Mouse (Mus musculus) bone marrow macrophage, adult 2 months (primary cell): ENCODE measurements around the gene Ebp.

Experiments used
- CTCF ChIP-seq: IDR thresholded peaks from 2 replicates; pipeline ENCODE4 v1.5.1; 2012; ENCODE audit warnings: low read depth, mild to moderate bottlenecking, low read length, moderate library complexity
- POLR2A ChIP-seq: IDR thresholded peaks from 2 replicates; pipeline ENCODE4 v1.6.1; 2012; ENCODE audit warnings: mild to moderate bottlenecking, low read depth, low read length, borderline replicate concordance

GRCm38 (mm10) chrX:8167716-8168647 lies 25.3 kb downstream of the Ebp start:
- no peak for TF ChIP-seq POLR2A
- no peak for TF ChIP-seq CTCF
